Mouse (Mus musculus) kidney, adult 18-20 months (tissue): ENCODE measurements at regions not wholly inside any gene's neighbourhood (a gene's known extent, or its start where the extent isn't known, plus 50 kb on each side); places are given as distances from the start of the nearest gene placed in this dataset.
A peak's percentile ranks its signal among the peaks of the same experiment; 100 is the strongest.

Experiments
- DNase-seq: peaks from one replicate; pipeline ENCODE4 v3.0.0; 2021

DNA sequence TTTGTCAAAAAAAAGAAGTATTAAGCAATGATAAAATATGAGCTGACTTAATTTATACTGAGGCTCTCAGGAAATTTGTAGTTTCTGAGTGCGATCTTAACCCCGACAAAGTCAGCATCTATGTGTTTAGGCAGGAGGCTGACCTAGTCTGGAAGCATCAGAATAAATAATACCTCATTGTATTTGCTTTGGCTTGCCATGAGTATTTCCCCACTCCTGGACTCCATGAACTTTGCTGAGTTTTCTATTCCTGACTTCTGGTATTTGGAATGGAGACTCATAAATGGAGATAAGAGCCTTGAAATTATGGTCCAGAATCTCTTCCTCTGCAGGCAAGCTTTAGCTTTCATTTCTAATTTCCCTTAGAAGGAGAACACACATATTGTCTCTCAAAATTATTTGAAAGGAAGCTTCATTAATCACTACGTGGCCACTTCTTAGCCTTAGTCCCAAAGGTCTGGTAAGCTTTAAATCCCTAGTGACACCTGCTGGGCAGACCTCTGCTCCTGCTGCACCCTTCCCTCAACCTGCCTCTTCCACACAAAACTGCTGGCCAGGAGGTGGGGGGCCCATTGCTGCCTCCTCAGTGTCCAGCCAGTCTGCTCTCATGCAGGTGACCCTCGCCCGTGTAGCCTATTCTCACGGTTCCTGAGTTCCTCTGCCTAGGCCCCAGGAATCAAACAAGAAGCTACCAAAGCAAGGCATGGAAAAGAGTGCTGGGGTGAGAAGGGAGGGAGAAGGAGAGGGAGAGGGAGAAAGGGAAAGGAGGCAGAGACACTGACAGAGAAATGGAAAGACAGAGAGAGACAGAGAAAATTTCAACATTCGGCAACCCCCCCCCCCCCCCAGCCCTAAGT is 173.6 kb upstream of the Klf12 start:
- peak; percentile 63 for DNase-seq

DNA sequence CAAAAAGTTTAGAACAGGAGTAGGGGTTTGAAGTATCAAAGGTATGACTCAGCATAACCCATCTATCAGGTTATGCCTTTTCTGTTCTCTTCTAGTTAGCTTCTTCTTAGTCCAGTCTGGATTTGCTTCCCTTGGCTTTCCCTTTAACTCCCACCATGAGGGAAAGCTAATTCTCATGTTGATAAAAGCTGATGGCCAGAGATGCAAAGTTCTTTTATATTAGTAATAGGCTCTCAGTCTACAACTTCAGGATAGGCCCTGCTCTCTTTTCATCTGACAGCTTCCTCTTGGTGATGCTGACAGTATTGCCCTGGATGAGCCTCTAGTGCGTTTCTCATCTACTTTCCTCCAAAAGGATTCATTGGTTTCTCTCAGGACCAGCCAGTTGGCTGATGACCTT is 161.7 kb upstream of the Klf12 start:
- DNase-seq: no peak

DNA sequence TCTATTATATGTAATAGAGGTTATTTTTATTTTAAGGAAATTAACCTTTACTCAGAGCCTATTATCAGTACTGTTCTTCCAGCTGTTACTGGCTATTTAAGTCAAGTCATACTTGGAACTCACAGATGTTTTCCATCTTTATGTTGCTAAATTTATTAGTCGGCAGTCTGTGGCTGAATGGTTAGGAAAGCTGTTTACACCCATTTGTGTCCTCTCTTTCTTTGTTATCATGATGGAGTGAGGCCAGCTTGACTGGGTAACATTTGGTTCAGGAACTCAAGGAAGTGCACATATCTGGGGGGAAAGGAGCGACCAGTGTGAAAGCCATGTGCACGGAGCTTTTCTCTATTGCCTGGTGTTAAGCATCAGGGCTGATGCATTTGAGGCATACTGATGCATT is 160.4 kb upstream of the Klf12 start:
- DNase-seq: no peak

DNA sequence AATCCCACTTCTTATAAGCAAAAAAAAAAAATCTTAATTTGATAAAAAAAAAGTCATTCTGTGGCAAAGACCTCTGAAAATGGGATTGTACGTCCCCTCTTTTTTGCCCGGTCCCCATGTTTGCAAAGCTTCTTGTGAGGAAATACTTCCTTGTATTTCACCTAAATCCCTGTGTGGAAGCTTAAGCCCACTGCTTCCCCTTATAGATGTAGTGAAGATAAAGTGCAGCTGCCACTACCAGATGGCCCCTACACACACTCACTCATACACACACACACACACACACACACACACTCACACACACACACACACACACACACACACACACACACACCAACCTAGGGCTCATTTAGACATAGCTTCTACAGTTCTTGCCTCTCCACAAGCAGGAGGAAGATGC is 159.6 kb upstream of the Klf12 start:
- no peak for DNase-seq

GRCm38 (mm10) chr14:100437552-100437951 is 153.1 kb upstream of the Klf12 start:
- DNase-seq: no peak

GRCm38 (mm10) chr14:100429662-100430061 is 145.2 kb upstream of the Klf12 start:
- no peak for DNase-seq

- no peak for DNase-seq
Measured at GRCm38 (mm10) chr14:100426399-100426798, 141.9 kb upstream of the Klf12 start.

DNA sequence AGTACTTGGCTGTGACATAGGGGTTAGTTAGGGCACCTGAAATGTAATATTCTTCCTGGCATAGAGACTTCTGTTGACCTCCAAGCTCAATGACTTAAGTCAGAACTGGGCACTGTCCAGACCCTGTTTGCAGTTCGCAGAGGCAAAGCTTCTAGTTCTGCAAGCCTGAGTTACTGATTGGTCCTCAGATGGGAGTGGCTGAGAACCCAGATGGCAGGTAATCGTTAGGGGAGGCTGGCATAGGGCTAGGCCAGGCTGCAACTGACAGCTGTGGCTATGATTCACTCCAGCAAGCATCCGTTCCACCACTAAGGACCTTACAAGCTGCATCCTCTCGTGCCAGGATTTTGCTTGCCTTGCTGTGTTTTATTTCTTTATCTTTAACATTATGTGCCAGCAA is 139.3 kb upstream of the Klf12 start:
- DNase-seq: no peak

GRCm38 (mm10) chr14:100421666-100422065 is 137.2 kb upstream of the Klf12 start:
- no peak for DNase-seq

GRCm38 (mm10) chr14:100415099-100415498 is 130.6 kb upstream of the Klf12 start:
- no peak for DNase-seq

DNA sequence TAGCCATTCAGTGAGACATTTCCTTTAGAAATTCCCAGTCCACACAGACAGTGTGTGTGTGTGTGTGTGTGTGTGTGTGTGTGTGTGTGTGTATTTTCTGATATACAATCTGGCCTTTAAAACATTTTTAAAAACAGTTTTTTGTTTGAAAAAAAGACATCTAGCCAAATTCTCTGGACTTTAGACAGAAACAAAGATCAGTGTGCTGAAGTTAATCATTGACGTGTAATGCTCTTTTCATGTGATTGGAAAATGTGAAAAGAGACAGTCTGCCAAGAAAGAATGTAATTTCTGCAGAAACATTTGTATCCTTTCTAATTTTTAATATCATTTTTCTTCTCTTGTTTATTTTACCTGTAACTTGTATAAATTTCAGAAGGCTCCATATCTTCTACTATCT is 127.7 kb upstream of the Klf12 start:
- DNase-seq: no peak

- no peak for DNase-seq
Measured at GRCm38 (mm10) chr14:100397191-100397590, 112.7 kb upstream of the Klf12 start.

- DNase-seq: no peak
Measured at GRCm38 (mm10) chr14:100375218-100375983, 90.9 kb upstream of the Klf12 start.

DNA sequence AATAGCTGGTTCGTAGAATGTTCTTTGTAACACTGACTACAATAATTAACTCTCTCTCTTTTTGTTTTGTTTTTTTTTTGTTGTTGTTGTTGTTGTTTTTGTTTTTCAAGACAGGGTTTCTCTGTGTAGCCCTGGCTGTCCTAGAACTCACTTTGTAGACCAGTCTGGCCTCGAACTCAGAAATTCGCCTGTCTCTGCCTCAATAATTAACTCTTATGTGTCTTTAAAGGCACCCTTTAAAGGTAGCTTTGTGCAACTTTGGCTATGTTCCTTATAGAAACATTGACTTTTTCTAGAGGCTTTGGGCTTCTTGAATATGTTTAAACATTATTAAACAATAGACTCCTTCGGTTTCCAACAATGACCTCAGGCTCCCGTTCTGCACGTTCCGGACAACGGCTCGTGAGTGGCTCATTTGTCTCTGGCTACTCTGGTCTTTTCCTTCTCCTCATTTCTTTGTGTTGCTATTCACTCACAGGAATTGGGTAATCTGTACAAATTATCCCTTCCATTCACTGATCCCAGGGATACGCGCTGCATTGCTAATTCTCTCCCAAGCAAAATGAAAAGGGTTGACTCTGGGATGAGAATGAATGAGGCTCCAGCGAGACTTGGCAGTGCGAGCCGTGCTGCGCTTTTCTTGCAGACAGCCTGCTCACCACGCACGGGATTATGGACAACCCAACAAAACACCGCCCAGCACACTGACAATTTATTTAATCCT is 90.2 kb upstream of the Klf12 start:
- no peak for DNase-seq

GRCm38 (mm10) chr14:100366234-100366864 is 81.9 kb upstream of the Klf12 start:
- DNase-seq: no peak

DNA sequence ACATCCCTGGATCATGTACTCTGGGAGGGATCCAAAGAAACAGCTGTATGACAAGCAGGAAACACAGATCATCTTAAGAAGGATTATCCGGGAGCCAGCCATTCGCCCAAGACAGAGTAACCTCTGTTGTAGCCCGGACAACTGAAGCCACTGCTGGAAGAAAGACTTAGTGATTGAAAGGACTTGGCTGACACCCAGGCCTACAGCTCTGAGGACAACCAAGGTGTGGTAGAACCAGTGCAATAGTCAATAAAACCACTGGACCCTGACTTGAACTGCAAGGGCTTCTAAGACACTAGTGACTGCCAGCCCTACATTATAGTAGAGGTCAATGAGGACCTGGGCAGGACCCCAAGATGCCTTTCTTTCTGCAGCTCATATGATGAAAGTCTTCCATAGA is 78.3 kb upstream of the Klf12 start:
- DNase-seq: peak; percentile 13

DNA sequence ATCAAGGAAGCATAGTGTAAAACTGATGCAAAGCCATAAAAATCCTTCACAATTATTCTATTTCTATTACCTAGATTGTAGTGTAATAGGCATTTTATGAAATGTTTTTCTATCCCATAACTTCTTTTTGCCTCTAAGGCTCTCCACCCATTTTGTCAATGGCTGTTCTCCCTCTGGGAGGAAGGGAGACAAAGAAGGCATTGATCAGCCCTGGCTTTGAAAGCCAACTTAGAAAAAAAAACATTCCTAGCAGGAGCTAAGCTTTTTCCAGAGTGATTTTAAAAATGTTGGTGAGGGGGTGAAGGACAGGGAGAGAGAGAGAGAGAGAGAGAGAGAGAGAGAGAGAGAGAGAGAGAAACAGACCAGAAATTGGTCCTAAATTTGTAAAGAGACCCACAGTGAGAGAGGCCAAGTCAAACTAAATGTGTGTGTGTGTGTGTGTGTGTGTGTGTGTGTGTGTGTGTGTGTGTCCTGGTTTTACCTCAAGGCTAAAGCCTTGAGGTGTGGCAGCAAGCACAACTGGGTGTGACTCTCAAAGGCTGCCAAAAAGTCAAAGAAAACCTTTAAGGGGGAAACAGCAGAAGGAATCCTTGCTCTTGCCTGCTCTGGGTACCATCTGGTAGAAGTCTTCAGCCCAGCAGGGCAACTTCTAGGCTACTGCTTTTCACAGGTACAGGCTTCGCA is 77.0 kb upstream of the Klf12 start:
- DNase-seq: no peak

DNA sequence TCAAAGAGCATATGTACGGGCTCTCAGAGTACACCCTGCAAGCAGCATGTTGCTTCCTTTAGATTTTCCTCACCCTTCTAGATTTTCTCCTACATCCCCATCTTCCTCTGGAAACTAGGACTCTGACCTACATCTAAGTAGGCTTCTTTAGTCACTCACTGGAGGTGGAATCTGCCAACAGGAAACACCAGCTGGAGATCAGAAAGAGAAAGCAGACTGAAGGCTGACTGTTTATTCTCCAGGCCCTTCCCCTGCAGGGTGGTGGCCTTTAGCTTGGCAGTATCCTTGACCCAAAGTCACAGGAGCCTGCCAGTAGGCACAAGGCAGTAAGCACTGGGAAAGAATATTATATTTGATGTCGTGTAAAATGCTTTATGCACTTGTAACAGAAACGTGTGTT is 75.4 kb upstream of the Klf12 start:
- DNase-seq: no peak

- DNase-seq: no peak
Measured at GRCm38 (mm10) chr14:100357131-100357530, 72.7 kb upstream of the Klf12 start.

DNA sequence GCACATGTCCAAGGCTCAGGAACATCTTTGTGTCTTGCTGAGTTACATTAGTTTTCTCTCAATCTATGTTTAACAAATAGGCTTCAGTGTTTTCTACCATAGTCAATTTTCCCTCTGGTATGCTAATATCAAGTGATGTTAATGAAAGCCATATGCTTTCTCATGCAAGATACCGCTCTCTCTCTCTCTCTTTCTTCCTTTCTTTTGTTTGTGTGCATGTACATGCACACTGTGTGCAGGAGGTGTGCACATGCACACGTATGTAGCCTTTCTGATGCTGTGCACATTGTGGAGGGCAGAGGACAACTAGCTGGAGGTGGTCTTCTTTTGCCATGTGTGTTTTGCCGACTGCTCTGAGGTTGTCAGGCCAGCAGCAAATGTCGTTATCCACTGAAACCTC is 69.0 kb upstream of the Klf12 start:
- DNase-seq: no peak

GRCm38 (mm10) chr14:100352961-100353452 is 68.5 kb upstream of the Klf12 start:
- DNase-seq: no peak

GRCm38 (mm10) chr14:100351004-100351403 is 66.5 kb upstream of the Klf12 start:
- no peak for DNase-seq
